Mouse (Mus musculus) cerebellum, adult 11 months (tissue): ENCODE data around the gene B9d1.

Experiments used
- DNase-seq: peaks from one replicate; pipeline ENCODE4 v3.0.0; 2022

The B9d1 gene

GRCm38 (mm10) chr11:61489874-61490273 is 15.1 kb upstream of the B9d1 start:
- no peak for DNase-seq

GRCm38 (mm10) chr11:61490944-61491520 is 13.9 kb upstream of the B9d1 start:
- no peak for DNase-seq

DNA sequence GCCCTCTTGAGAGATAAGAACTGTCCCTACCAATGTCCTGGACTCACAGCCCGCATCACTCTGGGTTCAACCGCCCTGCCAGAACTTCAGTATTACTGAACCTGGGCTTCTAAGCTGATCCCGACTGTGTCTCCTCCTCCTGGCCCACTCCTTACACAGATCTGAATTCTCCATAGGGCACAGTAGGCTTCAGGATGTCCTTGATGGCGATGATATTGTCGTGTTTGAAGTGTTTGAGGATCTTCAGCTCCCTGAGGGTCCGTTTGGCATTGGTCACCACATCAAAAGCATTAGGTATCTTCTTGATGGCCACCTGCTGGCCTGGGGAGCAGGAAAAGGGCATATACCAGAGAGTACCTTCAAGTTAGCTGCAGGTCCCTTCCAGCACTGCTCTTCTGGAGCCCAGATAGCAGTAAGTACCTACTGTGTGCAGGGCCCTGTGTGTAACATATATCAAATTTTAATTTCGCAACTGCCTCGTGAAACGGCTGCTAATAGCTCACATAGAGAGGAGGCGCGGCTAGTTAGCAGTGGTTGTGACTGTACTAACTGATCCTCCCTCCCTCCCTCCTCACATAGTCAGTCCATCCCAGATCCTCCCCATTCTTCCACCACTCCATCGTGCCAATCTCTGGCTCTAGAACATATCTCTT is 12.1 kb upstream of the B9d1 start:
- no peak for DNase-seq

GRCm38 (mm10) chr11:61493525-61494128 is 11.3 kb upstream of the B9d1 start:
- DNase-seq = peak; percentile 50

DNA sequence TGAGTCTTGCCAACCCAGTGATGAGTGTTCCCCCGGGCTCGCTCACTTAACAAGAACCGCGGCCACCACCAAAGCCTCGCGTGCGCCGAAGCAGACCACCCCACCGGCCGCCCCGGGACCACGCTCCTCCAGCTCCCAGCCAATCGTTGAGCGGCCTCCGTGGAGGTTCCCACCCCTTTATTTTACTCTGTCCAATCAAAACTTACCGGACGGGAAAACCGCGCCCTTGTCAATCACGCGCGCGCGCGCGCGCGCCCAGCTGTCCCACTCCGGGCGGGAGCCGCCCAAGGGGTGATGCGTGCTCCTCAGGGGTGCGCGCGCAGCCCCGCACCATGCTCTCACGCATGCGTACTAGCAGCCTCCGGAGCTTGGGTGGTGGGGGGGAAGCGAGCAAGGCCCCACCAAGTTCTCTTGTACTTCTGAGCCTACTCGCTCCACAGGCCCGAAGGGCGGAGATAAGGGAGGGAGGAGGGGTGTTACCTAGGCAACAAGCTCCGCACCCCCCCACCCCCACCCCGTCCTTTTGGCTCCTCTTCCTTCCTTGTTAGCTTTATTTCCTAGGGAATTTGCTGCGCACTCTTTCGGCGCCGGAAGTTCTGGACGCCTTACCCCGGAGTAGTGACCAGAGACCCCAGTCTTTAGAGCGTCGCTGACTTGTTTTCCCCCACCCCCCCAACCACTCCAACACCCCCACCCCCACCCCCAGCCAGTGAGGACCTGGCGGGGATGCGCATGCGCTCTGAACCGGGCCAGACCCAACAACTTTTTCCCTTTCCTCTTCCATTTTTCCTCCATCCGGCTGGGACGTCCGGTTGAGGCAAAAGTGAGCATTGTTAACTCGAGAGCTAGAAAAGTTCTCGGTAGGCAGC is 10.6 kb upstream of the B9d1 start, which contains the start of gene Mapk7:
Mapk7 (minus strand) TSS at position 278 of the 869 bp plus-strand sequence.
- DNase-seq = peak; percentile 96

DNA sequence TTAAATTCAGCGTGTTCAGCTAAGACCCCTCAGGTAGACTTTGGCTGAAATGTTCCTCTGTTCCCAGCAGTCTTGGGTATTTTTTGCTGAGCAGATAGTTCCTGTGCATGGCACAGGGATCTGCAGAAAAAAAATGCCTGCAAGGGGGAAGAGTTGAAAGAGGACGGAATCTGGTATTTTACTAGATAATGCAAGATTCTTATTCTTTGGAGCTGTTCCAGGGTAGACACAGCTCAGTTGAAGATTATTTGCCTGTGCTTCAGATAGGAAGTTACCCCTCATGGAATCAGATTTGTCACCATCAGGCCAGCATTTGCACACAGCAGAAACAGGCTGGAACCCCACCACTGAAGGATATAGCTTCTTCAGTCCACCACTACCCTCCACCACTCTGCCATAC is 9.4 kb upstream of the B9d1 start:
- no peak for DNase-seq

GRCm38 (mm10) chr11:61497490-61497889 is 7.5 kb upstream of the B9d1 start:
- no peak for DNase-seq

- no peak for DNase-seq
Observed at GRCm38 (mm10) chr11:61498736-61499504, 6.0 kb upstream of the B9d1 start.

DNA sequence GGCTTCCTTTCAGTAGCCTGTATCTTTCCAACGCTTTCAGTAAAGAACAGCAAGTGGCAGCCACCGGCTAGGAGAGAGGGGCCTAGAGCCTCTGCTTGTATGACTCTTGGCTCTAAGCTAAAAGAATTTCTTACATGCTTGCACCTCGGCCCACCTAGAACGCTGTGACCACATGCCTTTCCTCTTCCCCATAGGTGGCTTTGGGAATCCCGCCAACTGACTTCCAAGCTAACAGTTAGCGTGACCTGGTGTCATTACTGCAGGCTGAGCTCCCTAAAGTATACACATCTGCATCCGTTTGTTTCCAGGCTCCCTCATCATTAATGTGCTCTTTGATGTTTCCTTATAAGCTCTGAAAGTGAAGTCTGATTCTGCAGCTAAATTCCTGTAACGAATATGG is 1.0 kb upstream of the B9d1 start:
- peak; percentile 43 for DNase-seq

DNA sequence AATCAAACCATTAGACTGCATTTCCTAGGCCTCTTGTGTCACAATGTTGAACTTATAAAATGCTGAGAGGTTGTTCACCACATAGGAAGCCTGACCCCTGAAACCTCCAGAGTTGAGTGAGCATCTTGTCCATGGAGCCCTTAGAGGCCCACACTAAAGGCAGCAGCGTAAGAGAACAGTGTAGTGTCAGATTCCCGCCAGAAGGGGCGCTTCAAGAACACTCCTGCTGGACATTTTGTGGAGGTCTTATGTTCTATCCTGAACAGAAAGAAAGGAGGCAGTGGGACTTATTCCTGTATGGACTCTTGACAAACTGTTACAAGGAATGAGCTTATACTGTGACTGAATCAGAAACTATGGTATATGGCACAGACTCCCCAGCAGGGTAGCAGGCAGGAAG is 10.0 kb downstream of the B9d1 start:
- peak; percentile 35 for DNase-seq

DNA sequence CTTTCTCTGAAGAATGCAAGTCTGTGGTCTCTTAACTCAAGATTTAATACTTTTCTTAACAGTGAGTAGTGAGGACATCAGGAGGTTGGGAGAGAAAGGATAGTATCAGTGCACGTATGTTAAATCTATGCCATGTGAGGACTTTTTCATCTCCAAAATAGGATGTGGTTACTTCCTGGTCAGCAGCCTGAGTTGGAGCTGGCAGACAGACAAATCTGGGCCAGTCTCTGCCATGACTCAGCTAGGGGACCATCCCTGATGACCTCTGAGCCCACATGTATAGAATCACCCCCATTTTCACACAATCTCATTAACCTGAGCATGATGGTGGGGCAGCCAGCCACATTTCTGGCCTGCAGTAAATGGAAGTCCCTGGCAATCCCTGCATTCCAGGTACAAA is 13.0 kb downstream of the B9d1 start:
- DNase-seq = no peak

GRCm38 (mm10) chr11:61518871-61519270 is 13.9 kb downstream of the B9d1 start:
- DNase-seq = no peak

- DNase-seq = no peak
Observed at GRCm38 (mm10) chr11:61519484-61520107, 14.7 kb downstream of the B9d1 start.

DNA sequence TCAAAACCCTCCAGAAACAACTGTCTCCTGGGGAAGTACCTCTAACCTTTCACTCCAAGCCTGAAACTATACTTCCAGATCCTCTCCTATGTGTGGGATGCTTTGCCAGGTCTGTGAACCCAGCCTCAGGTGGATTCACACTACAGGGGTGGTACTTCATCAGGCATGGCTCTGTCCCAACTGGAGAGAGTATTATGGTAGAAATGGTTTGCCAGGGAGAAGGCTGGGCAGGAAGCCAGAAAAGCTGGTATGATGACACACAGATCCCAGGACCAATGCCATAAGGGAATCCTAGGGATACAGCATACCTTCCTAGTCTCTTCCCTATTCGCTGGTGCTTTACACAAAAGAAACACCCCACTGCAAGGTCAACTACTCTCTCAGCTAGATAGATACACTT is 21.9 kb downstream of the B9d1 start:
- peak; percentile 83 for DNase-seq

DNA sequence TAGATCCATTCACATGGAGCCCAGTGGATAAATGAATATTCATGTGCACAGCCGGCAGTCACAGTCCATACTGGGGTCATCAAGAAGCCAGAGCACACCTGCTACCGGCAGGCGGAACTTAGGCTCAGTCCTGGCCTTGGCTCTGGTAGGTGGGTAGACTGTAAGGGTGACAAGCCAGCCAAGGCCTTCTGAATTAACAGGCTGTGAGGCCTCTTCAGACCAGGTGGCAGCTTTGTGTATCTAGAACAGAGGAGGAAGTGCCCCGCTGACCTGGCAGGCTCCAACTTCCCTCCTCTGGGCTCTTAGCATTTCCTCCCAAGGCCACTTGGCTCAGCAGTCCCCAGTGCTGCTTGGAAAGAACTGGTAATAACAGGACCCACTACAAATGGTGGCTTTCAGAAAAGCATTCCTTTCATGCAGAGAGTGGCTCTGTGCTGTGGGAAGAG is 24.3 kb downstream of the B9d1 start:
- DNase-seq = peak; percentile 81

GRCm38 (mm10) chr11:61532820-61533219 is 27.9 kb downstream of the B9d1 start:
- DNase-seq = no peak

GRCm38 (mm10) chr11:61533571-61533970 is 28.6 kb downstream of the B9d1 start:
- no peak for DNase-seq

GRCm38 (mm10) chr11:61535530-61535929 is 30.6 kb downstream of the B9d1 start:
- no peak for DNase-seq

DNA sequence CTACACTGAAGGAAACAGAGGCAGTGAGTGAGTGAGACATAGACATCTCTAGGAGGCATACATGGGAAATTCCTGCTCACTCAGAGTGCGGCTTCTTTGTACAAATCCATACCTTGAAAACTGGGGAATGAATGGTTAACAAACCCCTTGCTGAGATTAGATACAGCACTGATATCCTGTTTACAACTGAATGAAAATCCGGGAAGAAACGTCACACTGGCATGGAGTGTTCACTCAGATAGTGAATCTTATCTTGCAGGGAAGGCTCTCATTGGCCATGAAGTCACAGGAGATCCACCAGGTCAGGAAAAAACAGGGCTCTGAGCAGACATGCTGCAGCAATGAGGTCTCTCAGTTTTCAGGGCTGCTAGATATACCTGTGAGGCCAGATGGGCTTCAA is 32.0 kb downstream of the B9d1 start:
- DNase-seq = no peak

- no peak for DNase-seq
Observed at GRCm38 (mm10) chr11:61537362-61537761, 32.4 kb downstream of the B9d1 start.

- DNase-seq = no peak
Observed at GRCm38 (mm10) chr11:61540642-61541041, 35.7 kb downstream of the B9d1 start.

DNA sequence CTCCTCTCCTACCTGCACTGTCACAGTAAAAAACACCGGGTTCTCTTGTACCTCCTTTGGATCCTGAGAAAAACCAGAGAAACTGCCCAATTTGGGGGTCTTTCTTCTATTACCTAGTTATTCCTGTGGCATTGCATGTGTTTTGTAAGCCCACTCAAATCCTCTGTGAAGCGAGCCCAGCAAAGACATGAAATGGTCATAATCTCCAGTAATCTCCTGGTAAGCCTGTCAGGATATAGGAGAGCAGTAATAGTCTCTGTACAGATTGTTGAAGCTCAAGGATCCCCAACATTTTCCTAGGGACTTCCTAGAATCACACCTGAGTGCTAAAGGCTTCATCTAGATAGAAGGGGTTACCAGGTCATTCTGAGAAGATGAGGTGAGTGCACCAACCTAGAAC is 36.2 kb downstream of the B9d1 start:
- no peak for DNase-seq
